Mouse (Mus musculus): ENCODE data around the gene Abcb6. TPM values are rescaled to one million over a fixed set of nuclear protein-coding genes. Genes with fewer than 3 reads are reported as not detected.

Gene Abcb6
- polyA plus RNA-seq, 2 experiments from 2014 or later: 1.4 to 2.8 TPM

- no peak for ATAC-seq
Observed at GRCm38 (mm10) chr1:75201236-75201635, 21.0 kb upstream of the Abcb6 start.

GRCm38 (mm10) chr1:75192452-75192851 is 12.3 kb upstream of the Abcb6 start:
- ATAC-seq: peak; percentile 8

DNA sequence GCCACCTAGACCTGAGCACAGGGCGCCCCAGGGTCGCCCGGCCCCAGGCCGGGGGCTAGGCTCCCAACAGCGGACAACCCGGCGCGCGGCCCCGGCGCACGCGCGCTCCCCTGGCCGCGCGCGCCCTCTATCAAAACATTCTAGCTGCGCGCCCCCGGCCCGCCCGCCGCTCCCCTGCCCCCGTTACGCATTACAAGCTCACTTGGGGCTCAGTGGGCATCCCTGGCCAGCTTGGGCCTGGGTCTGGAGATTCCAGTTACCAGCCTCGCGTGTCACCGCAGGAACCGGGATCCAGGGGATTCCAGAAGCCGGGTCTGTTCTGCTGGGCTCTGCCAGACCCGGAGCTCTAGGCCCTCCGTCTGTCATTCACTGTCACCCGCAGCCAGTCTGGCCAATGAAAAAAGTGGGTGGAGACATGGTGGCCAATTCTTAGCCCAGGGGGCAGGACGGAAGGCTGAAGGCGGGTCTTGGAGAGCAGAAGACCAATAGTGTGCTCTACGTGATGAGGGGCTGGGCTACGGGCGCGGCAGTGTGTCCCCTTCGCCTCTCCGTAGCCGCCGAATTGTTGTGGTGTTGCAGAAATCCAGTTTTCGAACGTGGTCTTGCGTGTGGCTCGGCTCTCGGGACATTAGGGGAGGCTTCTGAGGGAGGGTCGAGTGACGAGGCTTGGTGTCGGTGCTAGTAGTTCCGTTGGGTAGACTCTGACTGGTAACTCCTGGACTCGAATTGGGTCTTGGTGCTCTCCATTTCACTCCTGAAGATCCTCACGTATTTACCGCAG is 11.6 kb upstream of the Abcb6 start, which contains the start of the genes Ankzf1 and Atg9a:
Gene Ankzf1 (plus strand): TSS at position 530 of the 781 bp plus-strand sequence.
Gene Atg9a (minus strand): TSS at position 575 of the 781 bp plus-strand sequence.
- peak; percentile 100 for ATAC-seq

DNA sequence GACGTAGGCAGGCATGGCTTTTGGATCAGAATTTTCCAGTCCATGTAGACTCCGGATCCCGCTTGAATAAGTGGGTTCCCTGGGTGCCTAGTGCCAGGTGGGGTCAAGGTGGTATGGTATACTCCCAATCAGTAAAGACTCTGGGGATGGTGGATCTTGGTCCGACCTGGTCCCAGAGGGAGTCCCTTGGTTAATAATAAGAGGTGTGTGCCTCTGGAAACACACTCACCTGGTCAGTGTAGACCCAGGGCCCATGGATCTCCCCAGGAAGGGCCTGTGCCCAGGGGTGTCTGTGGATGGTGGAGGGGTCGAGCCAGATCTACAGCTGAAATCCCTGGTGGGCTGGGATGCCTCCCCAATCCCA is 11.0 kb upstream of the Abcb6 start:
- ATAC-seq: no peak

- ATAC-seq: no peak
Observed at GRCm38 (mm10) chr1:75190577-75190976, 10.4 kb upstream of the Abcb6 start.

DNA sequence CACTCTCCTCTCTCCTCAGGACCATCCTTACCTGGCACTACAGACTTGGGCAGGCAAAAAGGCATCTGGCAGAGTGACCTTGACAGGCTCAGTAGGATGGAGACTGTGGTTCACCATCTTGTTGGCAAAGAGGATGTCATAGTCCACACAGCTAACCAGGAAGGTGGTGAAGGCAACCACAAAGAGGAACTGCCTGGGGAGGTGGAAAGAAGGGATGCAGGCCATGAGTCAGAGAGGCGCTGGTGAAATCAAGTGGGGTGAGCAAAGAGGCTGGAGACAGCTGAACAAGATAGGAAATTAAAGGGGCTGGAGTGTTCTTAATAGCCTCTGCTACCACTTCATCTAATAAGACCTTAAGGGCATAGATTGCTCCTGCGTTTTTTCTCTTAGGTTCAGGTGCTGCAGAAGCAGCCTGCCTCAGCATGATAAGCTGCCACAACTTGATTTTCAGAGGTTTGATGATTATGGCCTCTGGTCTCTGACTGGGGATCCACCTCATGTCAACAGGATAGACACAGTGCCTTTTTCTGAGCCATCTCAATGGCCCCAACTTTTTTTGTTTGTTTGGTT is 7.8 kb upstream of the Abcb6 start:
- ATAC-seq: no peak

DNA sequence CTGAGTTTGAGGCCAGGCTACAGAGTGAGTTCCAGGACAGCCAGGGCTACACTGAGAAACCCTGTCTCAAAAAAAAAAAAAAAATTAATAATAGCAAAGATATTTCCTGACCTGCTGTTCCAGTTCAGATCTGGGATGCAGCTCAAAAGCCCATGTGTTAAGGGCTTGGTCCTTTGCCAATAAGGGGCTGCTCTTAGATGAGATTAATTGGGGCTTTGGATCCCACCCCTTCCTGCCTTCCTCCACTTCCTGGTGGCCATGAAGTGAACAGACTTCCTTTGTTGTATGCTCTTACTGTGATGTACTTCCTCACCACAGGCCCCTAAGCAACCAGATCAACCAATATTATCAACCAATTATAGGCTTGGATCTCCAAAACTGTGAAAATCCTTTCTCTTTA is 6.9 kb upstream of the Abcb6 start:
- ATAC-seq: no peak

GRCm38 (mm10) chr1:75185495-75185894 is 5.3 kb upstream of the Abcb6 start:
- ATAC-seq: no peak

DNA sequence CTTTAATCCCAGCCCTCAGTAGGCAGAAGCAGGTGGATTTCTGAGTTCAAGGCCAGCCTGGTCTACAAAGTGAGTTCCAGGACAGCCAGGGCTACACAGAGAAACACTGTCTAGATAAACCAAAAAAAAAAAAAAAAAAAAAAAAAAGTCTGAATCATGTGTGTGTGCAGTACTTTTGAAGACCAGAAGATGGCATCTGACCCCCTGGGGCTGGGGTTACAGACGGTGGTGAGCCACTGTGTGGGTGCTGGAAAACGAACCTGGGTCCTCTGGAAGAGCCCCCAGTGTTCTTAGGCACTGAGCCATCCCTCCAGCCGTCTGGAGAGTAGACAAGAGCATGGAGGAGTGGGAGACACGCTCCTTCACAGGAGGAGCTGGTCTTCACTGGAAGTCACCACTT is 2.0 kb upstream of the Abcb6 start:
- ATAC-seq: no peak

DNA sequence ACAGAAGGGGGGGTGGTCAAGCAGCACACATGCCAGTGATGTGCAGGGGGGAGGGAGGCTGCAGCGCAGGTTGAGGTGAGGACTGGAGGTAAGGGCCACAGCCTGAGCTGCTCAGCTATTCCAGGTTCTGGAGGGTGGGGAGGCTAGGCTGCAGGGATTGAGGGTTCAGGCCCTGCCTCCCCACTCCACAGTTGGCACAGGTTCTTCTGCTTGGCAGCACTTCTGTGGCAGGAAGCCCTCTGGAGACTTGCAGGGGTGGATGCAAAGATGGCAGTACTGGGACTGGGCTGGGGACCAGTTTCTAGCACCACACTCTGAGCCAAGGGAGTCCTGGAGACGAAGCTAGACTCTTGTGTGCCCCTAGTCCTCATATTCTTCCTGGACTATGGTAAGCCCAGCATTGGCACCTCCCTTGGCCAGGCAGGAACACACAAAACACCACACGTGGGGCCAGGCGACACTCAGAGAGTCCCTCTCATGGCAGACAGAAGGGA is 1.2 kb upstream of the Abcb6 start:
- ATAC-seq: no peak

DNA sequence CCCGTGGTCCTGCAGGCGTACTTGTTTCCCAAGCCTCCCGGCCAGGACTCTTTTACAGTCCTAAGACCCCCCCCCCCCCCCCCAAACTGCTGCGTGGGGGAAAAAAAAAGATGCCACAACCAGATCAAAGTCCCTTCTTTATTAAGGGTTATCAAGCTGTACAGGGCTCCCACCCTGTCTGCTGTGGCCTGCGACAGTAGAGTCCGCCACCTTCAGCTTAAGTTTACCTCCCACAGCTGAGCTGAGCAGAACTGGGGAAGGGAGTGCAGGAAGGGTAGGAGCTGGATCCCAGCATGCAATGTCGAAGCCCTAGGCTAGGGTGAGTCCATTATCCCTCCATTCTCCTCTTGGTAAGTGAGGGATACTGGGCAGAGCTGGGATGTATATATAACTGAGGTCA is 549 bp upstream of the Abcb6 start:
- no peak for ATAC-seq

- ATAC-seq: peak; percentile 30
Observed at GRCm38 (mm10) chr1:75179334-75180104, 673 bp downstream of the Abcb6 start.

DNA sequence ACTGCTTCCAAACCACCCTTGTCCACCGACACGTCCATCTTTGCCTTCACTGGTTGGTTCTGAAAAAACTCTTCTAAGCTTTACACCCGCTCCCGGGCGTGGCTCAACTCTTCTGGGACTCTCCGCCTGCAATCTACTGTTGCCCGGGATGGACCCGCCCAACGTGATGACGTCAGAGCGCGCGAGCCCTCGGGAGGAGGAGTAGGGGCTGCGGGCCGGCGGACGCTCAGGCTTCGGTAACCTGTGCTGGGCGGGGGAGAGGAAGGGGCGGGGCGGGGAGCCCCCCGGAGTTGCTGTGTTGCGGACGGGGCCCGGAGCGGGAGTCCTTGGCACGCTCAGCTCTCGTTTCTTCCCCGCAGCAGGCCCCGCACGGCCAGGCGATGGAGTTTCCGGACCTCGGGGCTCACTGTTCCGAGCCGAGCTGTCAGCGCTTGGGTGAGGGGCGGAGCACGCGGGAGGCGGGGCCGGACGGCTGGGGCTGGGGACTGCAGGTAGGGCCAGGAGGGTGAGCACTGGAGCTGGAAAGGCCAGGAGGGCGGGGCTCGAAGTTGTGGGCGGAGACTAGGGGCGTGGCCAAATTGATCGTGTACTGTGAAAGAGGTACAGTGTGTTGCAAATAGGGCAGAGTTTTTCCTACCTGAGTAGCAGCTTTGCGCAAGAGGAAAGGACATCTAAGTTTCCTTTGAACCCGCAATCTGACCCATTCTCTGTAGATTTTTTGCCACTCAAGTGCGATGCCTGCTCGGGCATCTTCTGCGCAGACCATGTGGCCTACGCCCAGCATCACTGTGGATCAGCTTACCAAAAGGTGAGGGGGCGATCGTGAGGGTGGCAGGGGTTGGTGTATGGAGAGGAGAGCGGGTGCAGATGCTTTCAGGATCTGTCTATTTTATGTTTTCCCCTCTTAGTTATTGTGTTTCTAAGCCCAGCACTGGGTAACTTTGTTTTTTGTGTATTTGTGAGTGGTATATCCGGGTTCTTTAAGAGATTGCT is 11.4 kb downstream of the Abcb6 start, which contains the start of gene Zfand2b:
Gene Zfand2b (plus strand): TSS at position 175 of the 993 bp plus-strand sequence.
- ATAC-seq: peak; percentile 90

DNA sequence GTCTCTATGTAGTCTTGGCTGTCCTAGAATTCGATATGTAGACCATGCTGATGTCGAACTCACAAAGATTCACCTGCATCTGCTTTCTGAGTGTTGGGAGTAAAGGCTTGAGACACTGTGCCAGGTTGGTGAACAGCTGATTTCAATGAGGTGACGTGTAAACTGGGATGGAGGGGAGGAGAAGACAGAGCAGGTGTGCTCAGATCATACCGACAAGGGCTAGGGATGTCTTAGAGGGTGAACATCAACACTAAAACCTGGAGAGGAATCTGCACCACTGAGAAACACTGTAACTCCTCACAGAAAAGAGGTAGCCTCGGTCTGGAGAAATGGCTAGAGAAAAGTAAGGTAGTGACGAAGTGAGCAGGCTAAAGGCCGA is 12.1 kb downstream of the Abcb6 start:
- peak; percentile 6 for ATAC-seq

DNA sequence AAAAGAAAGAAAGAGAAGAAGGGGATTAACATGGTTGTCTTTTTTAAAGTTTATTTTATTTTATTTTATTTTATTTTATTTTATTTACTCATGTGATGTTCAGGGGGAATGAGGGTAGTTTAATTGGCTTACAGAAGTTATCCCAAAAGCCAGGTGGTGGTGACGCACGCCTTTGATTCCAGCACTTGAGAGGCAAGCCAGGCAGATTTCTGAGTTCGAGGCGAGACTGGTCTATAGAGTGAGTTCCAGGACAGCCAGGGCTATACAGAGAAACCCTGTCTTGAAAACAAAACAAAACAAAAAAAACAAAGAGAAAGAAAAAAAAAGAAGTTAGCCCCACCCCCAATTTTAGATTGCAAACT is 20.0 kb downstream of the Abcb6 start:
- ATAC-seq: no peak

DNA sequence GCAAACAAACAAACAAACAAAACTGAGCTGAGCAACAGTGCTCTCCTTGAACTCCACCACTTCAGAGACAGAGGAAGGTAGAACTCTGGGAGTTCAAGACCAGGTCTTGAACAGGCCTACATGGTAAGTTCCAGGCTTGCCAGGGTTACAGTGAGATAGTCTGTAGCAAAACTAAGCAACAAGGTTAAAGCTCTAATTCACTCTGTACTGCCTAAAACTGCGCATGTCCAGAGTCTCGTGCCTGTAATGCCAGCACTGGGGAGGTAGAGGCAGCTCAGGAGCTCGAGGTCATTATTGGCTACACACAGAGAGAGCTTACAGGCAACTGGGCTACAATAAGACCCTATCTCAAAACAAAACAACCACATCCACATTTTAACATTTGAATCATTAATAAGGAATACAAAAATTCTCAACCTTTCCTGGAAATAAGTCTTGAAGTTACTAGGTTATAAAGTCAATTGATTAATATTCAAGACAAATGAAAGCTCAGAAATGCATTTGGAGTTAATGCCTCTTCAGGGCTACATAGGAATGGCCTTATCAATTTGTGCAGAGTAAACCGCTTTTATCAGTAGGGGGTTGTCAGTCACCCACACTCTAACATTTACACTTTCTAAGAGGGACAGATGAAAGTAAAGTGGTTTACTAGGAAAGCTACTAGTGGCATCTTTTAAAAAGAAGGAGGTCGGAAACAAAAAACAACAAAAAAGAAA is 20.5 kb downstream of the Abcb6 start:
- no peak for ATAC-seq

DNA sequence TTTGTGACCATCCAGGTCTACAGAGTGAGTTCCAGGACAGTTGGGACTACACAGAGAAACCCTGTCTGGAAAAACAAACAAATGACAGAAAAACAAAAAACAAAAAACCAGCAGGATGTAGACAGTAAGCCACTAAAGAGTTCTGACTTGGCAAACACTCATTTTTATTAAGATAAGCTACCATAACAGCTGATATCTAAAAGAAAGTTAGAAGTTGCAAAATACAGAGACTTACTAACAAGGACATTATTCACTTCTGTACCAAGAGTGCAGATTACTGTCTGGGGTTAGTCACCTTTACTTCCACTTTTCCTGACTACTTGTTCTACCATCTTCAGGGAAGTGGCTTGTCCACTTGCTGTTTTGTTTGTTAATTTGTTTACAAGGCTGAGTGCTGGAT is 21.2 kb downstream of the Abcb6 start:
- no peak for ATAC-seq

DNA sequence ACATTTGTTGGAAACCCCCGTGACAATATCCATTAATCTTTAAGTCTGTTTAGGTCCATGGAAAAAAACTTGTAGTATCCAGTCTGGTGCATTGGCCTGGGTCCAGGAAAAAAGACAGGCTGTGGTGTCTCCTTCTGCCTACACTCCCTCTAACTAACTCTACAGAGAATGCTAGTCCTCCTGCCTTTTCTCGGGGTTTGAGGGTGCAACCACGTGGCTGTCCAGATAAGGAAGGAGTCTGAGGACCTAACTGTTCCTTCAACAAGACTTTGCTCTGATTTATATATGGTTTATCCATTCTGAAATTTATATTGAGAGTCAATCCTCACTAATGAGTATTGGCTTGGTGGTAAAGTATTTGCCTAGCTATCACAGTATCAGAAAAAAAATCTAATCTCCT is 24.4 kb downstream of the Abcb6 start:
- ATAC-seq: no peak

- no peak for ATAC-seq
Observed at GRCm38 (mm10) chr1:75148727-75149126, 31.5 kb downstream of the Abcb6 start.

- ATAC-seq: no peak
Observed at GRCm38 (mm10) chr1:75147411-75148135, 32.6 kb downstream of the Abcb6 start.

DNA sequence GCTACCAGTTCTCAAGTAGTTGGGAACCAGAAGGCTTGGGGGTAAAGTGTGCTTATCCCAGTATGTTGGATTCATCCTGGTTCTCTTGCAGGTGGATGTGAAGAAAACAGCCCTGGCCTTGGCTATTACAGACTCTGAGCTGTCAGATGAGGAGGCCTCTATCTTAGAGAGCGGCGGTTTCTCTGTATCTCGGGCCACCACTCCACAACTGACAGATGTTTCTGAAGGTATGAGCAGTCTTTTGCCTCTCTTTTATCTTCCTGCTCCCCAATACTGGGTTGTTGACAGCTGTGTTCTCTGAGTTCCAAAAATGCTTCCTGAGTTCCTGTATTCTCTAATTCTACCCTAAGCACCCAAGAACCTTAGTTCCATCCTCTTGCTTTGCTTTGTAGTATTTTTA is 34.6 kb downstream of the Abcb6 start:
- no peak for ATAC-seq

Data from activated CD4-positive, CD25-positive, alpha-beta regulatory T cell, adult 4 months (primary cell).